Mouse (Mus musculus): Measurements from ENCODE around the gene Gm4201. TPM values are rescaled to one million over a fixed set of nuclear protein-coding genes. Genes with fewer than 3 reads are reported as not detected.
"Not testable (repeated sequence)": the region's sequence is repeated elsewhere in the genome, so short reads cannot be mapped to it uniquely, and the experiment has no call there.

Gm4201 gene
- polyA plus RNA-seq (2015; fragmentation: Nextera tagmentation; extraction: Ambion mirVana), result not detected in 2 replicates

- not testable (repeated sequence) for ATAC-seq (ENCODE audit: low FRiP score, low TSS enrichment); H3K27ac ChIP-seq (replicated peaks); H3K4me3 ChIP-seq (ENCODE audit: low read depth, low read length); H3K27me3 ChIP-seq (ENCODE audit: control insufficient read depth, insufficient read depth, low read length); H3K36me3 ChIP-seq (ENCODE audit: control insufficient read depth, insufficient read depth, low read length); H3K9me3 ChIP-seq (ENCODE audit: control insufficient read depth, low read length); H3K9ac ChIP-seq (ENCODE audit: low read length); H3K4me2 ChIP-seq (replicated peaks; ENCODE audit: low read depth); DNase-seq (ENCODE audit: low spot score); H3K4me1 ChIP-seq (replicated peaks; ENCODE audit: control insufficient read depth, insufficient read depth)
- no CpG with 5 or more reads among the region's 3 CpGs for WGBS
Observed at GRCm38 (mm10) chr7:22565243-22565642, at the start of gene Gm4201. Gene Gm4201 (minus strand): TSS chr7:22565343.

- not testable (repeated sequence) for H3K27ac ChIP-seq (replicated peaks); DNase-seq (ENCODE audit: low spot score); H3K36me3 ChIP-seq (ENCODE audit: control insufficient read depth, insufficient read depth, low read length); H3K4me2 ChIP-seq (replicated peaks; ENCODE audit: low read depth); H3K4me3 ChIP-seq (ENCODE audit: low read depth, low read length); H3K27me3 ChIP-seq (ENCODE audit: control insufficient read depth, insufficient read depth, low read length); ATAC-seq (ENCODE audit: low FRiP score, low TSS enrichment); H3K4me1 ChIP-seq (replicated peaks; ENCODE audit: control insufficient read depth, insufficient read depth); H3K9me3 ChIP-seq (ENCODE audit: control insufficient read depth, low read length); H3K9ac ChIP-seq (ENCODE audit: low read length)
- 100% methylated on average over 2 of the region's 4 CpGs for WGBS
Observed at GRCm38 (mm10) chr7:22588027-22588426, 22.9 kb upstream of the Gm4201 start, which contains the start of gene Gm4565. Gene Gm4565 (minus strand): TSS chr7:22588127.

GRCm38 (mm10) chr7:22534787-22535186 lies 30.4 kb downstream of the Gm4201 start, which contains the start of gene Gm8677:
Gene Gm8677 (minus strand): TSS chr7:22534887.
- ATAC-seq (ENCODE audit: low FRiP score, low TSS enrichment); H3K9ac ChIP-seq (ENCODE audit: low read length); H3K9me3 ChIP-seq (ENCODE audit: control insufficient read depth, low read length); H3K4me2 ChIP-seq (replicated peaks; ENCODE audit: low read depth); DNase-seq (ENCODE audit: low spot score); H3K27ac ChIP-seq (replicated peaks); H3K4me1 ChIP-seq (replicated peaks; ENCODE audit: control insufficient read depth, insufficient read depth); H3K27me3 ChIP-seq (ENCODE audit: control insufficient read depth, insufficient read depth, low read length); H3K4me3 ChIP-seq (ENCODE audit: low read depth, low read length); H3K36me3 ChIP-seq (ENCODE audit: control insufficient read depth, insufficient read depth, low read length): not testable (repeated sequence)
- no CpG with 5 or more reads among the region's 1 CpGs for WGBS

- not testable (repeated sequence) for H3K4me2 ChIP-seq (replicated peaks; ENCODE audit: low read depth); ATAC-seq (ENCODE audit: low FRiP score, low TSS enrichment); H3K36me3 ChIP-seq (ENCODE audit: control insufficient read depth, insufficient read depth, low read length); H3K9ac ChIP-seq (ENCODE audit: low read length); H3K9me3 ChIP-seq (ENCODE audit: control insufficient read depth, low read length); H3K4me1 ChIP-seq (replicated peaks; ENCODE audit: control insufficient read depth, insufficient read depth); DNase-seq (ENCODE audit: low spot score); H3K27ac ChIP-seq (replicated peaks); H3K4me3 ChIP-seq (ENCODE audit: low read depth, low read length); H3K27me3 ChIP-seq (ENCODE audit: control insufficient read depth, insufficient read depth, low read length)
- WGBS, result no CpG with 5 or more reads among the region's 3 CpGs
Observed at GRCm38 (mm10) chr7:22522667-22523066, 42.5 kb downstream of the Gm4201 start, which contains the start of gene Vmn1r152. Gene Vmn1r152 (plus strand): TSS chr7:22522967.

Other genes with a start within 250 kb of the Gm4201 start
- not detected in 2 replicates for gene Gm4187, start 235.6 kb downstream of the Gm4201 start, polyA plus RNA-seq (2015; fragmentation: Nextera tagmentation; extraction: Ambion mirVana)
- not detected in 2 replicates for gene Gm8660, start 194.3 kb downstream of the Gm4201 start, polyA plus RNA-seq (2015; fragmentation: Nextera tagmentation; extraction: Ambion mirVana)
- gene Vmn1r148, start 151.8 kb downstream of the Gm4201 start, polyA plus RNA-seq (2015; fragmentation: Nextera tagmentation; extraction: Ambion mirVana), result not detected in 2 replicates
- not detected in 2 replicates for gene Vmn1r149, start 127.1 kb downstream of the Gm4201 start, polyA plus RNA-seq (2015; fragmentation: Nextera tagmentation; extraction: Ambion mirVana)
- gene Gm10665, start 101.3 kb downstream of the Gm4201 start, polyA plus RNA-seq (2015; fragmentation: Nextera tagmentation; extraction: Ambion mirVana), result not detected in 2 replicates
- gene Vmn1r151, start 65.7 kb downstream of the Gm4201 start, polyA plus RNA-seq (2015; fragmentation: Nextera tagmentation; extraction: Ambion mirVana), result not detected in 2 replicates
- gene Vmn1r152, start 42.4 kb downstream of the Gm4201 start, polyA plus RNA-seq (2015; fragmentation: Nextera tagmentation; extraction: Ambion mirVana), result not detected in 2 replicates
- gene Gm8677, start 30.5 kb downstream of the Gm4201 start, polyA plus RNA-seq (2015; fragmentation: Nextera tagmentation; extraction: Ambion mirVana), result not detected in 2 replicates
- gene Gm4565, start 22.8 kb upstream of the Gm4201 start, polyA plus RNA-seq (2015; fragmentation: Nextera tagmentation; extraction: Ambion mirVana), result not detected in 2 replicates
- gene Vmn1r155, start 92.7 kb upstream of the Gm4201 start, polyA plus RNA-seq (2015; fragmentation: Nextera tagmentation; extraction: Ambion mirVana), result not detected in 2 replicates
- gene Gm8693, start 127.0 kb upstream of the Gm4201 start, polyA plus RNA-seq (2015; fragmentation: Nextera tagmentation; extraction: Ambion mirVana), result not detected in 2 replicates
- not detected in 2 replicates for gene Gm4567, start 154.4 kb upstream of the Gm4201 start, polyA plus RNA-seq (2015; fragmentation: Nextera tagmentation; extraction: Ambion mirVana)
- gene Vmn1r157, start 196.4 kb upstream of the Gm4201 start, polyA plus RNA-seq (2015; fragmentation: Nextera tagmentation; extraction: Ambion mirVana), result not detected in 2 replicates
- gene Vmn1r158, start 225.4 kb upstream of the Gm4201 start, polyA plus RNA-seq (2015; fragmentation: Nextera tagmentation; extraction: Ambion mirVana), result not detected in 2 replicates